Comparison of ENCODE assay signal across 18 mouse cellular contexts in genomic region chr3:123543585-123544304, GRCm38 (mm10).
A peak's percentile ranks its signal among the peaks of the same experiment; 100 is the strongest.
DNase-seq lines count a peak whose midpoint lies in the region; ATAC-seq and TF ChIP-seq lines count a peak whose summit lies in the region.
"Had no signal": no experiment of that assay in that cellular context is flagged by ENCODE, and none has a peak within 500 bp of the region (broad histone marks: within the 10 kb centered on the region; RNA-seq: fewer than 3 reads in every experiment).

No protein-coding gene starts in this region.

- H3K27ac ChIP-seq in forebrain, embryonic 13.5 days, result no peak overlapping the region
- no peak overlapping the region for H3K27ac ChIP-seq in forebrain, embryonic 12.5 days
- no peak overlapping the region for H3K27ac ChIP-seq in forebrain, postnatal 0 days (ENCODE audit: low read depth, low read length)
- no peak overlapping the region for H3K27ac ChIP-seq in forebrain, embryonic 10.5 days
- 0 out of 2 replicates have a peak overlapping the region, but pooled peaks have one; percentile 38 for H3K27ac ChIP-seq in midbrain, embryonic 15.5 days
- H3K27ac ChIP-seq in midbrain, embryonic 14.5 days (replicated peaks; ENCODE audit: low read depth, low read length), result no peak overlapping the region
- H3K27ac ChIP-seq: embryonic facial prominence, embryonic 12.5 days had no signal

- H3K9ac ChIP-seq in forebrain, embryonic 13.5 days, result no peak overlapping the region
- no peak overlapping the region for H3K9ac ChIP-seq in forebrain, embryonic 12.5 days
- no peak overlapping the region for H3K9ac ChIP-seq in forebrain, postnatal 0 days
- no peak overlapping the region for H3K9ac ChIP-seq in midbrain, embryonic 15.5 days
- H3K9ac ChIP-seq in midbrain, embryonic 14.5 days (replicated peaks; ENCODE audit: low read length), result no peak overlapping the region
- H3K9ac ChIP-seq: embryonic facial prominence, embryonic 12.5 days had no signal

- H3K36me3 ChIP-seq in forebrain, embryonic 13.5 days (ENCODE audit: poor library complexity, severe bottlenecking), result peaks cover 4% of the 10 kb centered on the region
- no peaks in the 10 kb centered on the region for H3K36me3 ChIP-seq in forebrain, embryonic 12.5 days (replicated peaks)
- no peaks in the 10 kb centered on the region for H3K36me3 ChIP-seq in forebrain, postnatal 0 days (ENCODE audit: insufficient read depth)
- no peaks in the 10 kb centered on the region for H3K36me3 ChIP-seq in forebrain, embryonic 10.5 days (replicated peaks)
- H3K36me3 ChIP-seq in midbrain, embryonic 15.5 days (replicated peaks), result peaks cover 2% of the 10 kb centered on the region; the same call in 1 of the 2 replicates
- peaks cover 20% of the 10 kb centered on the region for H3K36me3 ChIP-seq in midbrain, embryonic 14.5 days (ENCODE audit: control insufficient read depth, insufficient read depth, low read length)
- H3K36me3 ChIP-seq: embryonic facial prominence, embryonic 12.5 days had no signal

- DNase-seq in forebrain, postnatal 0 days, result no peak
- DNase-seq in forebrain, embryonic 10.5 days (ENCODE audit: extremely low spot score, low spot score), result no peak
- DNase-seq in midbrain, embryonic 14.5 days, result no peak
- peak; percentile 56 for DNase-seq in brain, embryonic 14.5 days (ENCODE audit: low read depth)
- DNase-seq in spleen, postnatal 14 days (ENCODE audit: low spot score in 2 of 2), result no peak
- DNase-seq: adrenal gland, adult 2 months; adrenal gland, postnatal 10 days; adrenal gland, postnatal 25 days; cerebellum, adult 11-12 months; cerebellum, adult 2 months; cerebellum, adult 9-10 months; cerebellum, postnatal 10 days; cerebellum, postnatal 25 days had no signal

- no peaks in the 10 kb centered on the region for H3K9me3 ChIP-seq in forebrain, embryonic 13.5 days (replicated peaks)
- no peaks in the 10 kb centered on the region for H3K9me3 ChIP-seq in forebrain, embryonic 12.5 days
- no peaks in the 10 kb centered on the region for H3K9me3 ChIP-seq in forebrain, postnatal 0 days (ENCODE audit: low read length)
- H3K9me3 ChIP-seq in forebrain, embryonic 10.5 days, result no peaks in the 10 kb centered on the region
- H3K9me3 ChIP-seq in midbrain, embryonic 15.5 days, result no peaks in the 10 kb centered on the region
- H3K9me3 ChIP-seq in midbrain, embryonic 14.5 days (ENCODE audit: control insufficient read depth, low read length), result no peaks in the 10 kb centered on the region
- H3K9me3 ChIP-seq: embryonic facial prominence, embryonic 12.5 days had no signal

- TF ChIP-seq POLR2A in brain, embryonic 14.5 days (IDR thresholded peaks at IDR 0.05; ENCODE audit: borderline replicate concordance, extremely low read depth, insufficient read depth, insufficient read length, poor library complexity, severe bottlenecking), result no peak

- no peak overlapping the region for H3K4me2 ChIP-seq in forebrain, embryonic 13.5 days
- no peak overlapping the region for H3K4me2 ChIP-seq in forebrain, embryonic 12.5 days
- H3K4me2 ChIP-seq in forebrain, postnatal 0 days (ENCODE audit: low read depth), result no peak overlapping the region
- no peak overlapping the region for H3K4me2 ChIP-seq in midbrain, embryonic 15.5 days
- no peak overlapping the region for H3K4me2 ChIP-seq in midbrain, embryonic 14.5 days (ENCODE audit: low read length)
- H3K4me2 ChIP-seq: embryonic facial prominence, embryonic 12.5 days had no signal

- H3K4me3 ChIP-seq in forebrain, embryonic 13.5 days, result no peak overlapping the region
- H3K4me3 ChIP-seq in forebrain, embryonic 12.5 days (replicated peaks), result no peak overlapping the region
- H3K4me3 ChIP-seq in forebrain, postnatal 0 days (ENCODE audit: low read depth, low read length), result no peak overlapping the region
- H3K4me3 ChIP-seq in forebrain, embryonic 10.5 days, result no peak overlapping the region
- no peak overlapping the region for H3K4me3 ChIP-seq in midbrain, embryonic 15.5 days
- no peak overlapping the region for H3K4me3 ChIP-seq in midbrain, embryonic 14.5 days (replicated peaks; ENCODE audit: low read depth, low read length)
- H3K4me3 ChIP-seq: embryonic facial prominence, embryonic 12.5 days had no signal

- TF ChIP-seq CTCF in forebrain, postnatal 0 days (IDR thresholded peaks at IDR 0.05; ENCODE audit: low read depth), result no peak
- no peak for TF ChIP-seq CTCF in brain, embryonic 14.5 days (IDR thresholded peaks at IDR 0.05; ENCODE audit: borderline replicate concordance, extremely low read depth, insufficient read depth, insufficient read length)

- no peaks in the 10 kb centered on the region for H3K4me1 ChIP-seq in forebrain, embryonic 13.5 days
- no peaks in the 10 kb centered on the region for H3K4me1 ChIP-seq in forebrain, embryonic 12.5 days
- no peaks in the 10 kb centered on the region for H3K4me1 ChIP-seq in forebrain, postnatal 0 days (ENCODE audit: insufficient read depth)
- no peaks in the 10 kb centered on the region for H3K4me1 ChIP-seq in forebrain, embryonic 10.5 days
- H3K4me1 ChIP-seq in midbrain, embryonic 15.5 days, result no peaks in the 10 kb centered on the region
- H3K4me1 ChIP-seq in midbrain, embryonic 14.5 days (ENCODE audit: control insufficient read depth, insufficient read depth, low read length), result no peaks in the 10 kb centered on the region
- H3K4me1 ChIP-seq: embryonic facial prominence, embryonic 12.5 days had no signal

- 80% methylated on average over 6 of the region's 6 CpGs for WGBS in forebrain, embryonic 13.5 days
- 80% methylated on average over 6 of the region's 6 CpGs for WGBS in forebrain, embryonic 12.5 days
- WGBS in forebrain, postnatal 0 days, result 80% methylated on average over 6 of the region's 6 CpGs
- WGBS in forebrain, embryonic 10.5 days, result 86% methylated on average over 6 of the region's 6 CpGs
- 80% methylated on average over 6 of the region's 6 CpGs for WGBS in midbrain, embryonic 15.5 days
- WGBS in midbrain, embryonic 14.5 days, result 87% methylated on average over 6 of the region's 6 CpGs

- H3K27me3 ChIP-seq in forebrain, embryonic 13.5 days, result no peaks in the 10 kb centered on the region
- H3K27me3 ChIP-seq in forebrain, embryonic 12.5 days, result no peaks in the 10 kb centered on the region
- no peaks in the 10 kb centered on the region for H3K27me3 ChIP-seq in forebrain, postnatal 0 days (ENCODE audit: insufficient read depth, low read length)
- H3K27me3 ChIP-seq in forebrain, embryonic 10.5 days (ENCODE audit: poor library complexity, severe bottlenecking), result no peaks in the 10 kb centered on the region
- no peaks in the 10 kb centered on the region for H3K27me3 ChIP-seq in midbrain, embryonic 15.5 days (replicated peaks)
- no peaks in the 10 kb centered on the region for H3K27me3 ChIP-seq in midbrain, embryonic 14.5 days (ENCODE audit: control insufficient read depth, insufficient read depth, low read length)
- H3K27me3 ChIP-seq: embryonic facial prominence, embryonic 12.5 days had no signal

- peak; percentile 50; the same call in 1 of the 2 replicates for ATAC-seq in forebrain, embryonic 13.5 days
- ATAC-seq in forebrain, embryonic 12.5 days (ENCODE audit: low FRiP score), result no peak
- peak; percentile 27; the same call in 1 of the 2 replicates for ATAC-seq in forebrain, postnatal 0 days
- ATAC-seq in midbrain, embryonic 15.5 days (replicated peaks), result peak; percentile 70
- no peak for ATAC-seq in midbrain, embryonic 14.5 days (ENCODE audit: low FRiP score, low TSS enrichment)
- ATAC-seq: forebrain, embryonic 16.5 days had no signal

Comparison
In these comparisons a context has a peak if more than half of its experiments do, and no peak if none do; other contexts are left out.
1. ATAC-seq: peak in forebrain, embryonic 13.5 days (single experiment), forebrain, postnatal 0 days (single experiment) and midbrain, embryonic 15.5 days (single experiment); none in forebrain, embryonic 12.5 days (single experiment) and midbrain, embryonic 14.5 days (single experiment).